Comparison of ENCODE assay signal across 24 mouse cellular contexts in genomic region chr19:24019609-24020008, GRCm38 (mm10). TPM values are rescaled to one million over a fixed set of nuclear protein-coding genes. Genes with fewer than 3 reads are reported as not detected.
DNase-seq lines count a peak whose midpoint lies in the region; ATAC-seq and TF ChIP-seq lines count a peak whose summit lies in the region.
"Had no signal": no experiment of that assay in that cellular context is flagged by ENCODE, and none has a peak within 500 bp of the region (broad histone marks: within the 10 kb centered on the region; RNA-seq: fewer than 3 reads in every experiment).

No protein-coding gene starts in this region.

- no peaks in the 10 kb centered on the region for H3K9me3 ChIP-seq in midbrain, embryonic 11.5 days (ENCODE audit: control insufficient read depth, low read length)
- H3K9me3 ChIP-seq in midbrain, postnatal 0 days (ENCODE audit: low read length): no peaks in the 10 kb centered on the region
- H3K9me3 ChIP-seq: embryonic facial prominence, embryonic 13.5 days; embryonic facial prominence, embryonic 15.5 days; forebrain, embryonic 10.5 days; forebrain, embryonic 12.5 days had no signal

- peak; percentile 88 for DNase-seq in heart, adult 11 months
- no peak for DNase-seq in heart, adult 8-10 months (ENCODE audit: low spot score)
- peak; percentile 71 for DNase-seq in midbrain, embryonic 11.5 days (ENCODE audit: low spot score, missing footprints)
- DNase-seq in midbrain, postnatal 0 days (ENCODE audit: low spot score): no peak
- no peak for DNase-seq in right cerebral cortex, adult 18-20 months
- DNase-seq: adrenal gland, adult 2 months; adrenal gland, postnatal 10 days; adrenal gland, postnatal 25 days; cerebellum, adult 11 months; cerebellum, adult 18-20 months; cerebellum, adult 8-10 months; cerebellum, adult 9-11 months; cerebellum, postnatal 14 days; cerebellum, postnatal 36 days; embryo, embryonic 11 days had no signal

- no peaks in the 10 kb centered on the region for H3K27me3 ChIP-seq in midbrain, embryonic 11.5 days (ENCODE audit: control insufficient read depth, insufficient read depth, low read length)
- H3K27me3 ChIP-seq in midbrain, postnatal 0 days (ENCODE audit: insufficient read depth, low read length): no peaks in the 10 kb centered on the region
- H3K27me3 ChIP-seq: embryonic facial prominence, embryonic 13.5 days; embryonic facial prominence, embryonic 15.5 days had no signal

- H3K4me1 ChIP-seq in midbrain, embryonic 11.5 days (ENCODE audit: control insufficient read depth, insufficient read depth, low read length): peaks cover 24% of the 10 kb centered on the region
- H3K4me1 ChIP-seq in midbrain, postnatal 0 days (ENCODE audit: insufficient read depth, low read length): peaks cover 7% of the 10 kb centered on the region; the same call in 1 of the 2 replicates

- H3K36me3 ChIP-seq in midbrain, embryonic 11.5 days (ENCODE audit: control insufficient read depth, insufficient read depth, low read length): no peaks in the 10 kb centered on the region
- H3K36me3 ChIP-seq in midbrain, postnatal 0 days (ENCODE audit: insufficient read depth, low read length): no peaks in the 10 kb centered on the region
- H3K36me3 ChIP-seq: embryonic facial prominence, embryonic 13.5 days; embryonic facial prominence, embryonic 15.5 days; forebrain, embryonic 10.5 days; forebrain, embryonic 12.5 days had no signal

- H3K4me2 ChIP-seq in midbrain, embryonic 11.5 days: no peak overlapping the region
- no peak overlapping the region for H3K4me2 ChIP-seq in midbrain, postnatal 0 days (ENCODE audit: low read depth, low read length, poor library complexity, severe bottlenecking)
- H3K4me2 ChIP-seq: embryonic facial prominence, embryonic 13.5 days; embryonic facial prominence, embryonic 15.5 days; forebrain, embryonic 12.5 days had no signal

- no peak overlapping the region for H3K9ac ChIP-seq in midbrain, embryonic 11.5 days (ENCODE audit: low read length)
- no peak overlapping the region for H3K9ac ChIP-seq in midbrain, postnatal 0 days (replicated peaks; ENCODE audit: low read length, poor library complexity, severe bottlenecking)
- H3K9ac ChIP-seq: embryonic facial prominence, embryonic 13.5 days; embryonic facial prominence, embryonic 15.5 days; forebrain, embryonic 12.5 days had no signal

- H3K4me3 ChIP-seq in midbrain, embryonic 11.5 days (ENCODE audit: low read depth, low read length): no peak overlapping the region
- no peak overlapping the region for H3K4me3 ChIP-seq in midbrain, postnatal 0 days (ENCODE audit: low read depth, low read length)
- H3K4me3 ChIP-seq: embryonic facial prominence, embryonic 13.5 days; embryonic facial prominence, embryonic 15.5 days; erythroblast, embryonic 14.5 days; forebrain, embryonic 10.5 days; forebrain, embryonic 12.5 days had no signal

- no peak for ATAC-seq in midbrain, embryonic 11.5 days (ENCODE audit: low FRiP score)
- ATAC-seq in midbrain, postnatal 0 days (ENCODE audit: low FRiP score): no peak
- ATAC-seq: forebrain, embryonic 14.5 days; forebrain, embryonic 16.5 days had no signal

- no peak for TF ChIP-seq CTCF in midbrain, postnatal 0 days (IDR thresholded peaks at IDR 0.05)

- no peak overlapping the region for H3K27ac ChIP-seq in midbrain, embryonic 11.5 days (ENCODE audit: low read depth, low read length)
- H3K27ac ChIP-seq in midbrain, postnatal 0 days (ENCODE audit: low read depth, low read length): no peak overlapping the region
- H3K27ac ChIP-seq: embryonic facial prominence, embryonic 13.5 days; embryonic facial prominence, embryonic 15.5 days; forebrain, embryonic 10.5 days; forebrain, embryonic 12.5 days had no signal

- WGBS in midbrain, embryonic 11.5 days: 88% methylated on average over 9 of the region's 9 CpGs
- 88% methylated on average over 9 of the region's 9 CpGs for WGBS in midbrain, postnatal 0 days

RNA-seq across cellular contexts. Expression of gene Fam189a2, which starts 11.2 kb away (rescaled TPM):
- total RNA-seq in heart, adult 8-10 months (2022): 10 to 100 TPM; 44.4 to 62.9 (median 52.5) TPM
- polyA plus RNA-seq in midbrain, embryonic 11.5 days (2014; fragmentation: Nextera tagmentation; extraction: Ambion mirVana): 2.6 and 2.8 TPM in 2 replicates
- 16.3 and 16.9 TPM in 2 replicates for total RNA-seq in midbrain, postnatal 0 days (2014; rRNA removed)
- 2.5 and 3.2 TPM in 2 replicates for polyA plus RNA-seq in midbrain, postnatal 0 days (2015; fragmentation: Nextera tagmentation; extraction: Ambion mirVana)
- total RNA-seq: common myeloid progenitor, adult 5-6 weeks; MEL had no signal
- polyA plus RNA-seq: erythroblast, embryonic 14.5 days had no signal

Comparison
In these comparisons a context has a peak if more than half of its experiments do, and no peak if none do; other contexts are left out.
1. DNase-seq: peak in heart, adult 11 months (single experiment) and midbrain, embryonic 11.5 days (single experiment); none in heart, adult 8-10 months (single experiment), midbrain, postnatal 0 days (single experiment) and right cerebral cortex, adult 18-20 months (single experiment).